Mouse (Mus musculus) embryonic facial prominence, embryonic 11.5 days (tissue): ENCODE results near the gene Olfr281. TPM values are rescaled to one million over a fixed set of nuclear protein-coding genes. Genes with fewer than 3 reads are reported as not detected.

ENCODE experiments used
- ATAC-seq: fragments of 200-750 bp; cut with Nextera tagmentation; replicated peaks from 2 replicates; pipeline ENCODE4 v1.8.0; 2017; ENCODE audit warnings: low read depth; ENCODE audit not compliant: insufficient number of reproducible peaks, low FRiP score, low TSS enrichment
- DNase-seq: peaks from one replicate; pipeline ENCODE4 v3.0.0-alpha.2; 2015; ENCODE audit warnings: low spot score
- H3K27ac ChIP-seq: fragments of 300-500 bp; sonication (generic); replicated peaks from 2 replicates; pipeline ENCODE4 v1.5.1; 2014; ENCODE audit warnings: mild to moderate bottlenecking, low read depth, low read length, control low read depth
- H3K27me3 ChIP-seq: fragments of 300-500 bp; sonication (generic); 2 replicates; pipeline ENCODE4 v1.6.1; 2014; ENCODE audit warnings: mild to moderate bottlenecking, low read length, moderate library complexity, mixed read lengths; ENCODE audit not compliant: control insufficient read depth, insufficient read depth
- H3K36me3 ChIP-seq: fragments of 300-500 bp; sonication (generic); replicated peaks from 2 replicates; pipeline ENCODE4 v1.6.1; 2014; ENCODE audit warnings: low read depth, mild to moderate bottlenecking, low read length, moderate library complexity, mixed read lengths; ENCODE audit not compliant: control insufficient read depth, insufficient read depth
- H3K4me1 ChIP-seq: fragments of 300-500 bp; sonication (generic); 2 replicates; pipeline ENCODE4 v1.6.1; 2014; ENCODE audit warnings: low read length, mixed read lengths; ENCODE audit not compliant: control insufficient read depth, insufficient read depth
- H3K4me2 ChIP-seq: fragments of 300-500 bp; sonication (generic); 2 replicates; pipeline ENCODE4 v1.6.1; 2014; ENCODE audit warnings: low read depth, mild to moderate bottlenecking, control low read depth, low read length, moderate library complexity
- H3K4me3 ChIP-seq: fragments of 300-500 bp; sonication (generic); 2 replicates; pipeline ENCODE4 v1.5.1; 2014; ENCODE audit warnings: low read depth, low read length, control low read depth
- H3K9ac ChIP-seq: fragments of 300-500 bp; sonication (generic); replicated peaks from 2 replicates; pipeline ENCODE4 v1.6.1; 2014; ENCODE audit warnings: mild to moderate bottlenecking, control low read depth, low read length
- H3K9me3 ChIP-seq: fragments of 300-500 bp; sonication (generic); replicated peaks from 2 replicates; pipeline ENCODE4 v1.6.1; 2016; ENCODE audit warnings: mild to moderate bottlenecking, low read length, inconsistent platforms, mixed read lengths; ENCODE audit not compliant: control insufficient read depth
- WGBS: fragments of 180-500 bp; shearing (Covaris S2); extraction: QIAGEN DNeasy Blood & Tissue Kit; methylation state at CpG from one replicate; pipeline ENCODE4 v1.1.7; 2014; 5-methylcytosine and 5-hydroxymethylcytosine counted together
- polyA plus RNA-seq: library from polyadenylated mRNA; unstranded; fragments of >200 nt; fragmentation: Nextera tagmentation; extraction: Ambion mirVana; gene quantifications from 2 replicates; pipeline ENCODE4 v1.2.1, GENCODE M21; 2014

Gene Olfr281
- polyA plus RNA-seq, 1 experiment from 2014 or later: not detected

GRCm38 (mm10) chr15:98471539-98471938, 19.2 kb downstream of the Olfr281 start:
- no peak overlapping the region for H3K9ac ChIP-seq
- no peak for ATAC-seq
- H3K27me3 ChIP-seq: no peaks in the 10 kb centered on the region
- no peaks in the 10 kb centered on the region for H3K9me3 ChIP-seq
- no peak overlapping the region for H3K27ac ChIP-seq
- 88% methylated on average over 13 of the region's 13 CpGs for WGBS
- no peaks in the 10 kb centered on the region for H3K4me1 ChIP-seq
- H3K4me2 ChIP-seq: no peak overlapping the region
- H3K4me3 ChIP-seq: no peak overlapping the region
- no peak for DNase-seq
- H3K36me3 ChIP-seq: no peaks in the 10 kb centered on the region

DNA sequence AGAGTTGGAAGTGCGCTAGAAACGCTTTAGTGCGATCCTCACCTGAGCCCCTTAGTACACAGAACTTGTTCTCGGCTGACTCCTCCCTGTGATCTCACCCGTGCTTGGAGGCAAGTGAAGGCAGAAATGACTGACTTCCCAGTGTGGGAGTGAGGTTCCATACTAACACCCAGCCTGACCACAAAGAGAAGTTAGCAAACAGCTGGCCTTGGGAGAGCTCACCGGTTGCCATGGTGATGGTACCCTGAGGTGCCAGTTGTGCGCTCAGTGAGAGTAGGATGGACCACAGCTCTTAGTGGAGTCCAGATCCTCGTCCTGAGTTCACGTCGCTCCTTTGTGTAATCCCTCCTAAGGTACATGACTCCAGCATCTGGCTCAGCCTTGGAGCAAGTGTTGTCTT, 22.6 kb downstream of the Olfr281 start:
- no peaks in the 10 kb centered on the region for H3K36me3 ChIP-seq
- H3K4me3 ChIP-seq: no peak overlapping the region
- no peaks in the 10 kb centered on the region for H3K9me3 ChIP-seq
- H3K4me2 ChIP-seq: no peak overlapping the region
- H3K27ac ChIP-seq: no peak overlapping the region
- ATAC-seq (no peak), DNase-seq (no peak)
- WGBS: 75% methylated on average over 10 of the region's 10 CpGs
- no peak overlapping the region for H3K9ac ChIP-seq
- no peaks in the 10 kb centered on the region for H3K27me3 ChIP-seq
- H3K4me1 ChIP-seq: no peaks in the 10 kb centered on the region

DNA sequence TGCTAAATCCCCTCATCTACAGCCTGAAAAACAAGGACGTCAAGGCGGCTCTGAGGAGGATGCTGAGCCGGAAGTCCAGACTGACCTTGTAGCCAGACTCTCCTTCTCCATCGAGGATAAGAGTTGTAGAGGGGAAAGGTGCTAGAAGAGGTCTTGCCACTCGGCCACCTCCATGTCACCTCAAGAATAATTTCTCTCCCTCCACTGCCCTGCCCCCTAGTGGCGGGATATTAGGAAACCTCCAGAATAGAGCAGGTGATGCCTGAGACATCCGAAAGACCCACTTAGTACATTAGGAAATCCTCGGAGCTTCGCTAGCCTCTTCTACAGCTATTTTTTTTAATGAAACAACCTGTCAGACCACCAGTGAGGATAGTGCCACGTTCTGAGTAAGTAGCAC, 23.0 kb downstream of the Olfr281 start:
- Histone ChIP-seq H3K27ac (no peak overlapping the region), H3K9me3 (no peaks in the 10 kb centered on the region), H3K9ac (no peak overlapping the region), H3K27me3 (no peaks in the 10 kb centered on the region), H3K4me2 (no peak overlapping the region), H3K4me3 (no peak overlapping the region), H3K36me3 (no peaks in the 10 kb centered on the region), H3K4me1 (no peaks in the 10 kb centered on the region)
- peak; percentile 58 for DNase-seq
- no peak for ATAC-seq
- WGBS: 46% methylated on average over 10 of the region's 10 CpGs

DNA sequence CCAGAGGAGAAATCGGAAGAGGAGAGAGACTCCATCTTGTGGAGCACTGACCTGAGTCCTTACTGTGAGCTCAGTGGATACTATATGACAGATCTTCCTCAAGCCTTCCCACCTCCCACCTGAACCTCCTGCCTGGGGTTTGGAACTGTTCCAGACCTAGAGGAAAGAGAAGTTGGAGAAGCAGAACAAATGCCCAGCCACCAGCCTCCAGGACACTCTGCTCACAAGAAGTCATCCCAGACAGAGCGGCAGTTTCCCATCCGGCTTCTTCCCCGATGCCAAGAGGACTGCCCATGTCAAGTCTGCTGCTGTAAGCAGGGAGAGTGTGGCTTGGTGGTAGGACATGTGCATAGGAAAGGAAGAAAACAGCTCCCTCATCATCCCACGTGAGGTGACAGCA, 23.9 kb downstream of the Olfr281 start:
- no peak for ATAC-seq
- whole genome bisulfite sequencing: 84% methylated on average over 5 of the region's 5 CpGs
- H3K27me3 ChIP-seq: no peaks in the 10 kb centered on the region
- H3K36me3 ChIP-seq: no peaks in the 10 kb centered on the region
- no peak overlapping the region for H3K9ac ChIP-seq
- no peaks in the 10 kb centered on the region for H3K4me1 ChIP-seq
- H3K4me3 ChIP-seq: no peak overlapping the region
- no peak for DNase-seq
- no peaks in the 10 kb centered on the region for H3K9me3 ChIP-seq
- no peak overlapping the region for H3K27ac ChIP-seq
- no peak overlapping the region for H3K4me2 ChIP-seq

DNA sequence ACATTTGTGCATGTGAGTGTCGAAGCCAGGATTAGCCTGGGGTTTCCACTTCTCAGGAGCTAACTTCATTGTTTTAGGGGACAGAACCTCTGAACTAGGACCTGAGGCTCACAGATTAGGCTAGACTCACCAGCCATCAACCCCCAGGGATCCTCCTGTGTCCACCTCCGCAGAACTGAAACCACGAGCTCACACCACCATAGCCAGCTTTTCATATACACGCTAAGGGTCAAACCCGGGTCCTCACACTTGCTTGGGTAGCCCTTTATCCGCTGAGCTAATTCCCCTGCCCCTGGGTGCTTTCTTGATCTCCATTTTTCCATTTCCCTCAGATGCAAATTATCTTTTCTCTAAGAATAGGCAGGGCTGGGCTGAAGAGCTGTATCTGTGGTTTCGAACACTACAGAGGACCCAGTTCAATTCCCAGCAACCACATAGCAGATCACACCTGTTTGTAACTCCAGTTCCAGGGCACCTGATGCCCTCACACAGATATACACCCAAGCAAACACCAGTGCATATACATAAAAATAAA, 27.2 kb downstream of the Olfr281 start:
- Histone ChIP-seq H3K4me1 (no peaks in the 10 kb centered on the region), H3K4me3 (no peak overlapping the region), H3K9ac (no peak overlapping the region), H3K27me3 (no peaks in the 10 kb centered on the region), H3K27ac (no peak overlapping the region), H3K36me3 (no peaks in the 10 kb centered on the region), H3K9me3 (no peaks in the 10 kb centered on the region), H3K4me2 (no peak overlapping the region)
- WGBS: 71% methylated on average over 7 of the region's 7 CpGs
- ATAC-seq: no peak
- DNase-seq: no peak

GRCm38 (mm10) chr15:98482701-98483100, 30.3 kb downstream of the Olfr281 start, which contains the start of gene Lalba:
Lalba (minus strand) TSS chr15:98482721.
- ATAC-seq (no peak), DNase-seq (no peak)
- no peaks in the 10 kb centered on the region for H3K9me3 ChIP-seq
- no peaks in the 10 kb centered on the region for H3K4me1 ChIP-seq
- no peak within 1 kb of the TSS for H3K4me2 ChIP-seq
- WGBS: 67% methylated on average over 3 of the region's 3 CpGs
- no peaks in the 10 kb centered on the region for H3K36me3 ChIP-seq
- H3K4me3 ChIP-seq: no peak within 1 kb of the TSS
- no peak within 1 kb of the TSS for H3K27ac ChIP-seq
- H3K9ac ChIP-seq: no peak within 1 kb of the TSS
- H3K27me3 ChIP-seq: no peaks in the 10 kb centered on the region

DNA sequence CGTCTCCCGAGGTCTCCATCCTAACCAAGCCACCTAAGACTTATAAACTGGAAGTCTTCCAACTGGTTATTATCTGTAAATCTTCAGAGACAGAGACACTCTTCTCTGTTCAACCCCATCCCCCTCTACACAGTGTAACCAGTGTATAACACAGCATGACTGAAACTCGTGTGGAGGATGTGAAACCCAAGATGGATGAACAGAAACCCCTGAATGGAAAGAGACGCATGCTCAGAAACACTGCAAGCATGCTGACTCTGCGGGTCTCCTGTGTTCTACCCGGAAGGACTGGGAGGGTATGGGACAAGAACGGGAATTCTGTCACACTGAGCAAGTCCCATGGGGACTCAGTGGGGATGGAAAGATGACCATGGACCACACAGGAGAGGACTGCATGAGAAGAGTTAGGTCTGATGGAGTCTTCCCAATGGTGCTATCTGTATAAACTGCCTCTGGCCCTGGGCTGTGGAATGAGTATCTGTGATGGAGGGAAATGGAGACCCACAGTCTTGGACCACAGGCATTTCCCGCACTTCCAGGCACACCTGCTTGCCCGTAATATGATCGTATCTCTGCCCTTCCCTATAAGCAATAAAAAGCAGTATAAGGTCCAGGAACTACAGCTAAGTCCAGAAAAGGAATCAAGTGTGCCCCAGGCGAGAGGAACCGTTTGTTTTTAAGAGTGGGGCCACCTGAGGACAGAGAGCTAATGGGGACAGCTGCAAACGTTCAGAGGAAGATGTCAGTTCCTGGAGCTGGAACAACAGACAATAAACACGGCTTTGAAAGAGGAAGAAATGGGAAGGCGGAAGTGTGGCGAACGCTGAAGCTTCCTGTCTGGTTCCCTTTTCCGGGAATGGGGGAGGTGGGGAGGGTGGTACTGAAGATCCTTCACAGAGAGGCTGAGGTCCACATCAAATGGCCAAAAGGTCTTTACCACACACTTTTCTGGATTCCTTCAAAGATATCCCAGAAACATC, 31.8 kb downstream of the Olfr281 start:
- Histone ChIP-seq H3K4me1 (no peaks in the 10 kb centered on the region), H3K4me3 (no peak overlapping the region), H3K9me3 (no peaks in the 10 kb centered on the region), H3K9ac (no peak overlapping the region), H3K36me3 (no peaks in the 10 kb centered on the region), H3K27ac (no peak overlapping the region), H3K27me3 (no peaks in the 10 kb centered on the region), H3K4me2 (no peak overlapping the region)
- ATAC-seq (no peak), DNase-seq (no peak)
- WGBS: 70% methylated on average over 18 of the region's 18 CpGs

DNA sequence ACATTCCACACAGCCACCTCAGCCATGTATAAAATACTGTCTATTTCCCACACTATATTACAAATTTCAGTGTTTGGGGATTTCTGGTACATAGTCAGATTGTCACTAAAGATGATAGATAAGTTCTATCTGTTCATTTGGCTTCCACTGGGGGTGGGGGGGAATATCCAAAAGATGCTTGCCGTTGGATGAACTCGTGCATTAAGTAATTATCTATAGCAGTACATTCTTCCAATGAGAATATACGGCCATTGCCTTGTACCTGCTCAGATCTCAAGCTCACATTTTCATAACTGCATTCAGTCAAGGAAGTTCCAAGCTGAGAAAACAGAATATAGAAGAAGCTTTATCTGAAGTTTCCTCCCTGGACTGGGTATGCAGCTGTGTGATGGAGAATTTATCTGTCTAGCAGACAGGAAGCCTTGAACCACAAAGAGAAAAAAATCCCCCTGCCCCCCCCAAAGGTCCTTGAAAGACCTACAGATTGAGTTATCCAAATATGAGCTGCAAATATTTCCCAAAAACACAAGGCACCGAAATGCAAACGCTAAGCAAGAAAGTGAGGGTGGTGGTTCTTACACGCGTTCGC, 34.1 kb downstream of the Olfr281 start:
- Histone ChIP-seq H3K9me3 (no peaks in the 10 kb centered on the region), H3K4me3 (no peak overlapping the region), H3K27ac (no peak overlapping the region), H3K27me3 (no peaks in the 10 kb centered on the region), H3K4me2 (no peak overlapping the region), H3K36me3 (no peaks in the 10 kb centered on the region), H3K4me1 (no peaks in the 10 kb centered on the region), H3K9ac (no peak overlapping the region)
- ATAC-seq (no peak), DNase-seq (no peak)
- 93% methylated on average over 8 of the region's 8 CpGs for WGBS
